Mouse (Mus musculus) layer of hippocampus, adult 11-12 months (tissue): ENCODE data around the gene Rorc.

Experiments
- DNase-seq: peaks from one replicate; pipeline ENCODE4 v3.0.0; 2022; ENCODE audit warnings: low spot score

Gene Rorc

GRCm38 (mm10) chr3:94377028-94377923 is 4.7 kb downstream of the Rorc start:
- no peak for DNase-seq

DNA sequence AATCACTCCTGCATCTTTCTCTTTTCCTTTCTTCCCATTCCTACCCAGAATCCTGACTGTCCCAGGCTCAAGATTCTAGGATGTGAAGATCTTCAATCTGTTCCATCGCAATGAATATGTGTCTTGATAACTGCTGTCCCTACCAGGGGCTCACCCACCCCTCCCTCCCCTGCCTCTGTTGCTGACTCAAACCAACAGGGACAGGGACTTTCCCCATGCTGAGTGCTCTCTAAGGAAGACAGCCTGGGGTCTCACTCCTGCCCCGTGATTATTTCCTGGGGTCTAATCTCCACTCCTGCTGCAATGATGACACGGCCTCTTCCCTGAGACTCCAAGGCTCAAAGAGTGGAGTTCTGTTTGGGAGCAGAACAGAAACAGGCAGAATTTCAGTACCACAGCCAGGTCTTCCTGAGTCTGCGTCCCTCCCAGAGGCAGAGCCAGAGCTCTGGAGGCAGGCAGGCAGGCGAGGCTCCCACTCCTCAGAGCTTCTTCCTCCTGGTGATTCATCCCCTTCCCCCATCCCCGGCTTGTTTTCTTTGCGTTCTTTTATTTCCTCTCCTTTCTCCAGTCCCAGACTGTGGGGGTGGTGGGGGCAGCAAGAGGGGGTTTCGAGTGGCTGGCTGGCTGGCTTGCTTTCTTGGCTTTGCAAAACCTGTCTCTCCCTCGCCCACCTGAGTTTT is 7.4 kb downstream of the Rorc start:
- DNase-seq: no peak

DNA sequence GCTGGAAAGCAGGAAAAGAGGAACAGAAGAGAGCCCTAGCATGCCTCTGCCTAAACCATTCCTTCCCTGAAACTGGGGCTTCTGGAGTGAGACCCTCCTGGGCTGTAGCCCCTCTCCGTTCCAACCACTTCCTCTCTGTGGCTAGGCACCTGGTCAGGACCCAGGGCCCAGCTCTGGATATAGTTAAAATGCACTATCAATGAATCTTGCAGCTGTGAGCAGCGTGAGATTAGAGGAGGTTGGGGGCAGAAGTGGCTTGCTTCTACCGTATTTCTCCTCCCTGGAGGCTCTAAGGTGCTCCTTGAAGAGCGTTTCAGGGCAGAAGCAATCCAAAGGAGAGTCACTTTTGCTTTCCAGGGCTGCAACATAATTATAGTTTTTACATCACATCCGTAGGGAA is 9.7 kb downstream of the Rorc start:
- DNase-seq: no peak

GRCm38 (mm10) chr3:94383476-94383875 is 10.9 kb downstream of the Rorc start:
- DNase-seq: no peak

DNA sequence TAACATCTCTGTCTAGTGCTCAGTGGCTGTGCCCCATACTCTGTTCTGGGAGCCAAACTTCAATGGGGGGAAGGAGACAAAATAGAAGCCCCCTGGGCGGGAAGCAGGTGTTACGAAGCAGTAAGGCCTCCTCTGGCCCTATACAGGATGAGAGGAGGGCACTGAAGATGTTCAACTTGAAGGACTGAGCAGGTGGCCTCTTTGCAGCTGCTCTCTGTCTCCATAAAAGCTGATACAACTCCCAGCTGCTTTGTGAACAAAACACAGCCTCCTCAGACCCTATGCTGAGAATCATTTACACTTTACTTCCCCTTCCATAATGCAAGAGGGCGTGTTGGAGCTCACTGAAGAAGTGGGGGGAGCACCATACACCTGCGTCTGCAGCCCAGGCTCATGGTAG is 14.1 kb downstream of the Rorc start:
- DNase-seq: no peak

GRCm38 (mm10) chr3:94387391-94387790 is 14.8 kb downstream of the Rorc start:
- no peak for DNase-seq

GRCm38 (mm10) chr3:94388047-94388446 is 15.5 kb downstream of the Rorc start:
- DNase-seq: no peak

DNA sequence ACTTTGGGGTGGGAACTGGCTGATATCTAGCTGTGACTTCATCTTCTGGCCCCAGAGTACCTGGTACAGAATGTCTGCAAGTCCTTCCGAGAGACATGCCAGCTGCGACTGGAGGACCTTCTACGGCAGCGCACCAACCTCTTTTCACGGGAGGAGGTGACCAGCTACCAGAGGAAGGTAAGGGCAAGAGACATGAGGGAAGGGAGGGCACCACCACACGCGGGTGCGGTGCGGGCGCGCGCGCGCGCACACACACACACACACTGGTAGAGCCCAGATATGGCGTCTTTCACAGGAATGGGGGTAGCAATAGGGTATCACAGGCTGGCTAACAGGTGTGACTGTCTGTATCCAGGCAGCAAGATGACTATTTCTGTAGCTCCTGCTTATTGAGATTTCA is 16.8 kb downstream of the Rorc start:
- DNase-seq: no peak

DNA sequence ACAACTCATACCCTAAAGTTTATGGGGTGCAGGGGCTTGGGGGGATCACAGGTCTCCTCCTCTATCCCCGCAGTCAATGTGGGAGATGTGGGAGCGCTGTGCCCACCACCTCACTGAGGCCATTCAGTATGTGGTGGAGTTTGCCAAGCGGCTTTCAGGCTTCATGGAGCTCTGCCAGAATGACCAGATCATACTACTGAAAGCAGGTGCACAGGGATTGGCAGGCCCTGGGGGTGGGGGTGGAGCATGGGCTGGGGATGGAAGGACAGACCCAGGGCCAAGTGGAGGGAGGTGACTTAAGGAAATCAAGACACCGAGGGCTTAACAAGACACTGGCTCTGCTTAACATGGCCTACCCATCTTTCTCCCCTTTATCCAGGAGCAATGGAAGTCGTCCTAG is 18.4 kb downstream of the Rorc start:
- no peak for DNase-seq

DNA sequence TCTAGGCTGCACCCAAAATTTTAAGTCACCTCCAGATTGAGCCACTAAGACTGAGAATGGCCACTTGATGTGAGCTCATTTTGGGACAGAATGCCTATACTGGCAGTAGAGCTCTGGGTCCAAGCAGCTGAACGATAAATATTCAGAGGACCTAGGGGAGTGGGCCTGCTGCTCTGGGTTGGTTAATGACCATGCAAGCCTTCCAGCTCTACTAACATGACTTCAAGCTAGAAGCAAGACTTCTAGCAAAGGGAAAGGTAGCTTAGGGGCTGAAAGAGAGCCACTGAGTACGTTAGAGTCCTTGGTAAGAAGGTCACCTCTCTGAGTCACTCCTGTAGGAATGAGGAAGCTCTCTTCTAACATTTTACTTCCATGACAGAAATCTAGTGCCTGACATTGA is 19.5 kb downstream of the Rorc start:
- no peak for DNase-seq

DNA sequence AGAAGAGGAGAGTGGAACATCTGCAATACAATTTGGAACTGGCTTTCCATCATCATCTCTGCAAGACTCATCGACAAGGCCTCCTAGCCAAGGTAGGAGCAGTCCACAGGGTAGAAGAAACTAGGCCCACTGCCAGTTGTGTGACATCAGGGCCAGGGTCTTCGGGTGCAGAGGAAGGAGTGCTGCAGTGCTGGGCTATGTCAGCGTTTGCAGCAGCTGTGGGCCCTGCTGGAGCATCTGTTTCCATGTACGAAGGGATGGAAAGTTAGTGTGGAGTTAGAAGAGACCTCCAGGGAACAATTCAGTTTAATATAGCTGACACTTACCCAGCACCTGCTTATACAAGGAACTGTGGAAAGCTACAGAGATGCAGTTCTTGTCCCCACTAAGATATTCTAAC is 20.5 kb downstream of the Rorc start:
- DNase-seq: no peak

DNA sequence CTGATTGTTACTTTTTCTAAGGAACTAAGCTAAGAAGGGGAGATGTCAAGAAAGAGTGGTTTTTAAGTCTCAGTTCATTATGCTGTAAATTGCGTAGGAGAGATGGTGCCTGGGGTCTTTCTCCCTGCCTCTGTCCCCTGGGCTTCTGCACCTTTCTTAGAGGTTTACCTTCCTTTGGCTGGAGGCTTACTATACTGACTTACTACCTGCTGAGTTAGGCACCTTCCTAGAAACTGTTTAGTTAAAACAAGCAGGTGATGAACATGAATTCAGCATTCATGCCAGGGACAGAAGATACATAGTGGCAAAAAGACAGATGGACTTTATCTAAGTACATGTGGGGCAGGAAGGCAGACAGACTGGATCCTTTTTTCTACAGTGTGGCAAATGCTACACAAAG is 23.7 kb downstream of the Rorc start:
- no peak for DNase-seq

DNA sequence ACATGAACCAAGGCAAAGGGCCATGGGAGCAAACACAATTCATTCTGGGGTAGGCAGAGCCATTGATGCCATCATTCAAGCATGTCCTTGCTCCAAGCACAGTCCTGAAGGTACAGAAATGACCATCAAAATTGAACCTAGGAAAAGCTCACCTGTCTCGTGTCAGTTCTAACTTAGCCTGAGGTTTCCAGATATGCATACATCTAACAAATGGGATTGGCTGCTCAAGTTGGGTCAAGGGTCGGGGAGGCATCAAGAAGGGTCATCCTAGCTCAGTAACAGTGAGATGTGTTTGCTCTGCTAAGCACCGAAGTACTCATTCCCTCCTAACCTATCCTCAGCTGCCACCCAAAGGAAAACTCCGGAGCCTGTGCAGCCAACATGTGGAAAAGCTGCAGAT is 24.3 kb downstream of the Rorc start:
- no peak for DNase-seq

DNA sequence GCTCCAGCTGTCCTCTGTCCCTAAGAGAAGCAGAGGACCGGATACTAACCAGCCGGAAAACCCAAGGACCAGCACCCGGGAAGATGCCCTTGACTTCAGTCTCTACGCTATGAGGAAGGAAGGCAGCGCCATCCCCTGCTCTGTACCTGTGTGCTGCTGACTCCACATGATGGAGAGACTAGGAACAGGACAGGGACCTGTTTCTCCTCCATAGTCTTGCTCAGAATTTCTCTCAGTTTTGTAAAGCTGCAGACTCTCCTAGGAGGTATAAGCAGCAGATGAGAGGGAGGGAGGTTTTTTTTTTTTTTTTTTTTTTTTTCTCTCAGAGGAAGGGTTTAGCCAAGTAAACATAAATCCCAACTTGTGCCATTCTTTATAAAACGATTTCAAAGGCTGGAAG is 25.6 kb downstream of the Rorc start, which contains the start of gene Lingo4:
Gene Lingo4, plus strand, starts transcription at position 301 of the 400 bp plus-strand sequence.
- no peak for DNase-seq

DNA sequence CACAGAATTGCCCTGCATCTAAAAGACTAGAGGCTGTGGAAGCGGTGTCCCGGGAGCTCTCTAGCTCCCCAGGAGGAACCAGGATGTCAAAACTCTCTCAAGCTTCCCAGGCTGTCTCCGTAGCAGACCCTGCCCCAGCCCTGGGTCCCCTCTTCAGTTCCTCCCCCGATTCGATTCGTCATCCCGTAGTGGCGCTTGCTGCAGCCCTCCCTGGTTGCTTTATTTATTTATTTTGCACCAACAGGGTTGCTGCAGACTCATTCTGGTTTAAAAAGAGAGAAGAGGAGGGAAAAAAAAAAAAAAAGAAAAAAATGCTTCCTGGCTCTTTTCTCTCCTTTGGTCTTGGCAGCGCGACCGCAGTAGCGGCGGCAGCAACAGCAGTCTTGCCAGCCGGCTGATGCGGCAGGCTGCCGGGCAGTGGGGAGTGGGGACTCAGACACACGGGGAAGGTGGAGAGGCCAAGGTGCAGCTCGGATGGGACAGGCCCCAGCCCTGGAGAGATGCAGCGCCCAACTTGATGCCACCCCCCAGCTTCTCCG is 26.4 kb downstream of the Rorc start:
- peak; percentile 15 for DNase-seq

GRCm38 (mm10) chr3:94399663-94400310 is 27.2 kb downstream of the Rorc start:
- no peak for DNase-seq

DNA sequence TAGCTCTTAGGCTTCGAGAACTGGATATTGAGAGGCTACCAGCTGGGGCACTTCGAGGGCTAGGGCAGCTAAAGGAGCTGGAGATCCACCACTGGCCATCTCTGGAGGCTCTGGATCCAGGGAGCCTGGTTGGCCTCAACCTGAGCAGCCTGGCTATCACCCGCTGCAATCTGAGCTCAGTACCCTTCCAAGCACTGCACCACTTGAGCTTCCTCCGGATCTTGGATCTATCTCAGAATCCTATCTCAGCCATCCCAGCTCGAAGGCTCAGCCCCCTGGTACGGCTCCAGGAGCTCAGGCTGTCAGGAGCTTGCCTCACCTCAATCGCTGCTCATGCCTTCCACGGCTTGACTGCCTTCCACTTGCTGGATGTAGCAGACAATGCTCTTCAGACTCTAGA is 29.9 kb downstream of the Rorc start:
- no peak for DNase-seq

DNA sequence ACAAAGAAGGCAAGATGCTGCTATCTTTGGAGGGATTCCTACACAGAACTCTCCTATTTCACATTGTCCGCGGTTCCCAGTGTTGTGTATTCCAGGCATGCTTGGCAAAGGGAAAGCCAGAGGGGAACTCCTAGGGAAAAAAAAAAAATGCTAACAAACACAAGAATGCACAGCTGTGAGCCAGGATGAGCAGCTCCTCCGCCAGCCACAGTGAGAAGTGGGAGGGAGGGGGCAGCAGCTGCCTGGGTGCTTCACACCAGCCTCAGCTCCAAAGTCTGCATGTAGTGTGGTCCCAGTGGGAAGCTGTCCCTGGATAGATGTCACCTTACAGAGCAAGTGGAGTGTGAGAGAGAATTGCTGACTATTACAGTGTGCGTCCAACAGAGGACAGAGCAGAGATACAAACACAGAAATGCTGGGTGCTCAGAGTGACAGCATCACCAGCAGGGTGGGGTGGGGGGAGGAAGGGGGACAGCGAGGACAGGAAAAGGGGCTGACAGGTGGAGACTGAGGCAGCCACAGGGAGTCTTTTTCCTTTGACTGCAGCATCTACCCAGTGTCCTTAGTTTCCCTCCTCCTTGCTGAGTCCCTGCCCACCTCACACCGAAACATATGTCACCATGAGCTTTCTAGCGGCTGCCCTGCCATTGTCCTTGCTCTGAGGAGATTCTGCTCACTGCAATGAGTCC is 31.9 kb downstream of the Rorc start:
- no peak for DNase-seq

- DNase-seq: no peak
Measured at GRCm38 (mm10) chr3:94405561-94405960, 33.0 kb downstream of the Rorc start.

DNA sequence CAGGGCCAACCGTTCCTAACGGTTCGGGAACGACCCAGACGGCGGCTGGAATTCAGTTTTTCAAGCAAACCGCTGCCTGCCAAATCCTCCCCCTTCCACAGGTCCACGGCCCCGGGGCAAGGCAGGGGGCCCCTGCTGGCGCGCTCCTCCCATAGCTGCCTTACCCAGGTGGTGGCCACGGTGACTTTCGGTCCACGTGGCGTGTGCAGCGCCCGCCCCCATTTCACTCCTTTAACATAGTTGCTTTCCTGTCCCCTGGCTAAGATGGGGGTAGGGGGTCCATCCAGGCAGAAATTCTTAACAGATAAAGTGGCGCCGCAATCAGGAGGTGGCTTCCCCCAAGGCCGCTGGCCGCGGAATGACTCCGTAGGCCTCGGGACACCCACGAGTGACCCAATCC is 39.9 kb downstream of the Rorc start:
- no peak for DNase-seq

GRCm38 (mm10) chr3:94413031-94413679 is 40.6 kb downstream of the Rorc start, which contains the start of gene Tdrkh:
TSS of gene Tdrkh (plus strand) at chr3:94413273.
- peak; percentile 98 for DNase-seq
